Mouse (Mus musculus) small intestine, adult 2 months (tissue): ENCODE measurements around the gene Srek1ip1.

ENCODE experiments used
- CTCF ChIP-seq: fragments of 200-500 bp; IDR thresholded peaks from 2 replicates; pipeline ENCODE4 v1.5.1; 2012; ENCODE audit warnings: low read depth, mild to moderate bottlenecking, control low read depth, inconsistent platforms, low read length, moderate library complexity, mixed read lengths; ENCODE audit not compliant: insufficient replicate concordance, insufficient read length; ENCODE audit errors: extremely low read depth
- POLR2A ChIP-seq: fragments of 200-500 bp; IDR thresholded peaks from 2 replicates; pipeline ENCODE4 v1.6.1; 2012; ENCODE audit warnings: low read depth, mild to moderate bottlenecking, control low read depth, inconsistent platforms, low read length, moderate library complexity

- no peak for TF ChIP-seq CTCF
- no peak for TF ChIP-seq POLR2A
Measured at GRCm38 (mm10) chr13:104816270-104816634, 24.0 kb downstream of the Srek1ip1 start.
